Mouse (Mus musculus) heart, embryonic 14.5 days (tissue): Measurements from ENCODE around the gene Eif4e3. TPM values are rescaled to one million over a fixed set of nuclear protein-coding genes. Genes with fewer than 3 reads are reported as not detected.

Source experiments
- ATAC-seq: fragments of 200-750 bp; cut with Nextera tagmentation; 2 replicates; pipeline ENCODE4 v1.8.0; 2017; ENCODE audit warnings: low read depth, moderate TSS enrichment; ENCODE audit not compliant: insufficient number of reproducible peaks, insufficient read depth, low FRiP score
- H3K27ac ChIP-seq, 2 experiments: fragments of 200-500 bp in 1 of 2; fragments of 300-500 bp in 1 of 2; sonication (generic) in 1 of 2; replicated peaks in 1 of 2; 2 replicates each; pipeline ENCODE4 v1.5.1; 2012 to 2014; ENCODE audit warnings: low read depth in 2 of 2, low read length in 2 of 2, control low read depth in 1 of 2, mild to moderate bottlenecking in 1 of 2, mixed read lengths in 1 of 2; ENCODE audit not compliant: control insufficient read depth in 1 of 2, insufficient read depth in 1 of 2
- H3K27me3 ChIP-seq: fragments of 300-500 bp; sonication (generic); 2 replicates; pipeline ENCODE4 v1.6.1; 2014; ENCODE audit warnings: mild to moderate bottlenecking, low read length, control low read depth; ENCODE audit not compliant: control insufficient read depth, insufficient read depth
- H3K36me3 ChIP-seq: fragments of 300-500 bp; sonication (generic); 2 replicates; pipeline ENCODE4 v1.6.1; 2014; ENCODE audit warnings: mild to moderate bottlenecking, control low read depth, low read length, mixed read lengths; ENCODE audit not compliant: control insufficient read depth, insufficient read depth
- H3K4me1 ChIP-seq, 2 experiments: fragments of 200-500 bp in 1 of 2; fragments of 300-500 bp in 1 of 2; sonication (generic) in 1 of 2; 2 replicates each; pipeline ENCODE4 v1.6.1; 2012 to 2014; ENCODE audit warnings: low read length in 2 of 2, control low read depth in 1 of 2, mixed read lengths in 1 of 2; ENCODE audit not compliant: control insufficient read depth in 2 of 2, insufficient read depth in 2 of 2
- H3K4me2 ChIP-seq: fragments of 300-500 bp; sonication (generic); 2 replicates; pipeline ENCODE4 v1.6.1; 2014; ENCODE audit warnings: mild to moderate bottlenecking, low read length
- H3K4me3 ChIP-seq, 2 experiments: fragments of 200-500 bp in 1 of 2; fragments of 300-500 bp in 1 of 2; sonication (generic) in 1 of 2; 2 replicates each; pipeline ENCODE4 v1.5.1; 2012 to 2014; ENCODE audit warnings: low read length in 2 of 2, mild to moderate bottlenecking in 2 of 2, control low read depth in 1 of 2, low read depth in 1 of 2, moderate library complexity in 1 of 2; ENCODE audit not compliant: control insufficient read depth in 1 of 2, insufficient read depth in 1 of 2
- H3K9ac ChIP-seq: fragments of 300-500 bp; sonication (generic); 2 replicates; pipeline ENCODE4 v1.6.1; 2014; ENCODE audit warnings: mild to moderate bottlenecking, low read length
- H3K9me3 ChIP-seq: fragments of 300-500 bp; sonication (generic); 2 replicates; pipeline ENCODE4 v1.6.1; 2016; ENCODE audit warnings: low read length, control low read depth; ENCODE audit not compliant: control insufficient read depth
- WGBS: fragments of 180-500 bp; shearing (Covaris S2); extraction: QIAGEN DNeasy Blood & Tissue Kit; methylation state at CpG from one replicate; pipeline ENCODE4 v1.1.7; 2014; 5-methylcytosine and 5-hydroxymethylcytosine counted together
- polyA plus RNA-seq: library from polyadenylated mRNA; unstranded; fragments of >200 nt; fragmentation: Nextera tagmentation; extraction: Ambion mirVana; gene quantifications from 2 replicates; pipeline ENCODE4 v1.2.1, GENCODE M21; 2014

The Eif4e3 gene
- polyA plus RNA-seq, 1 experiment from 2014 or later: 7.9 TPM

- Histone ChIP-seq H3K27me3 (no peaks in the 10 kb centered on the region), H3K4me3 (no peak overlapping the region), H3K36me3 (0 out of 2 replicates have a peak, but pooled peaks cover 3% of the 10 kb centered on the region), H3K9me3 (0 out of 2 replicates have a peak, but pooled peaks cover 4% of the 10 kb centered on the region), H3K9ac (no peak overlapping the region), H3K27ac (no peak overlapping the region), H3K4me2 (no peak overlapping the region), H3K4me1 (peaks cover 15 to 16% of the 10 kb centered on the region in 2 experiments)
- 72% methylated on average over 5 of the region's 5 CpGs for WGBS
- no peak for ATAC-seq
Observed at GRCm38 (mm10) chr6:99644876-99645275, 21.7 kb downstream of the Eif4e3 start.

DNA sequence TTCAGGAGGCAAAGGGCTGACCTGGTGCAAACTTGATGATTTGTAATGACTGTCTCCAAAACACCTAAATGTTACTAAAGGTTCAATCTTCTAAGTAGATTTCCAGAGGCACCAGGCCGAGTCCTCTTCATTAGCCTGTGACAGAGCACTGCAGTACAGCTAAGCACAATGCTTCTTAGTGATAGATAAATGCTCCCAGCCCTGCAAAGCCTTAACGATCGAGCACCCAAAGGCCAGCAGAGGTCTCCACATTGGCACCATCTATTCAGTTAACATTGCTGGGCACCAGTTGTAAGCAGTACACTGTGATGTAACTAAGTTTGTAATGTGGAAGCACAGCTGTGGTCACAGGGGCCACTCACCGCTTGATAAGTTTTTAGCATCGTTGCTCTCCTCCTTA, 22.2 kb downstream of the Eif4e3 start:
- H3K27ac ChIP-seq: peak overlapping the region; percentile 83 to 86
- H3K4me1 ChIP-seq: peaks cover 15 to 16% of the 10 kb centered on the region in 2 experiments
- 51% methylated on average over 5 of the region's 5 CpGs for WGBS
- no peak for ATAC-seq
- peak overlapping the region; percentile 53 for H3K4me2 ChIP-seq
- H3K4me3 ChIP-seq: no peak overlapping the region
- 0 out of 2 replicates have a peak, but pooled peaks cover 4% of the 10 kb centered on the region for H3K9me3 ChIP-seq
- H3K27me3 ChIP-seq: no peaks in the 10 kb centered on the region
- H3K9ac ChIP-seq: no peak overlapping the region
- peaks cover 3% of the 10 kb centered on the region; the same call in 1 of the 2 replicates for H3K36me3 ChIP-seq

- ATAC-seq: peak; percentile 17; the same call in 1 of the 2 replicates
- 17% methylated on average over 10 of the region's 10 CpGs for WGBS
- peak overlapping the region; percentile 53 for H3K4me2 ChIP-seq
Observed at GRCm38 (mm10) chr6:99643439-99644199, 23.0 kb downstream of the Eif4e3 start.

GRCm38 (mm10) chr6:99637456-99637855, 29.1 kb downstream of the Eif4e3 start:
- H3K27me3 ChIP-seq: no peaks in the 10 kb centered on the region
- peaks cover 3% of the 10 kb centered on the region; the same call in 1 of the 2 replicates for H3K36me3 ChIP-seq
- 85% methylated on average over 4 of the region's 4 CpGs for WGBS
- no peak for ATAC-seq
- no peaks in the 10 kb centered on the region for H3K4me1 ChIP-seq
- no peak overlapping the region for H3K9ac ChIP-seq
- no peak overlapping the region for H3K27ac ChIP-seq
- no peaks in the 10 kb centered on the region for H3K9me3 ChIP-seq
- H3K4me2 ChIP-seq: no peak overlapping the region
- H3K4me3 ChIP-seq: no peak overlapping the region

More at GRCm38 (mm10) chr6:99643439-99644199, 23.0 kb downstream of the Eif4e3 start:
- Histone ChIP-seq H3K4me3 (no peak overlapping the region), H3K9ac (no peak overlapping the region; the same call in 1 of the 2 replicates), H3K9me3 (0 out of 2 replicates have a peak, but pooled peaks cover 4% of the 10 kb centered on the region), H3K36me3 (peaks cover 3% of the 10 kb centered on the region; the same call in 1 of the 2 replicates), H3K27me3 (no peaks in the 10 kb centered on the region), H3K4me1 (peaks cover 15 to 16% of the 10 kb centered on the region in 2 experiments), H3K27ac (peak overlapping the region; percentile 83 to 86)

- ATAC-seq: no peak
- no peaks in the 10 kb centered on the region for H3K27me3 ChIP-seq
- WGBS: 73% methylated on average over 8 of the region's 8 CpGs
- no peak overlapping the region for H3K4me2 ChIP-seq
- no peaks in the 10 kb centered on the region for H3K4me1 ChIP-seq
- no peak overlapping the region for H3K27ac ChIP-seq
- no peak overlapping the region for H3K9ac ChIP-seq
- peaks cover 3% of the 10 kb centered on the region; the same call in 1 of the 2 replicates for H3K36me3 ChIP-seq
- H3K9me3 ChIP-seq: no peaks in the 10 kb centered on the region
- H3K4me3 ChIP-seq: no peak overlapping the region
Observed at GRCm38 (mm10) chr6:99636801-99637200, 29.8 kb downstream of the Eif4e3 start.

- H3K4me2 ChIP-seq: no peak overlapping the region
- WGBS: 73% methylated on average over 9 of the region's 9 CpGs
Observed at GRCm38 (mm10) chr6:99636121-99636520, 30.4 kb downstream of the Eif4e3 start.

GRCm38 (mm10) chr6:99632121-99632980, 34.2 kb downstream of the Eif4e3 start:
- Histone ChIP-seq H3K4me2 (no peak overlapping the region), H3K4me3 (no peak overlapping the region), H3K9me3 (no peaks in the 10 kb centered on the region), H3K4me1 (no peaks in the 10 kb centered on the region), H3K27ac (no peak overlapping the region), H3K9ac (no peak overlapping the region), H3K27me3 (no peaks in the 10 kb centered on the region), H3K36me3 (no peaks in the 10 kb centered on the region)
- ATAC-seq: no peak
- 68% methylated on average over 32 of the region's 32 CpGs for WGBS

More at GRCm38 (mm10) chr6:99636121-99636520, 30.4 kb downstream of the Eif4e3 start:
- Histone ChIP-seq H3K4me1 (no peaks in the 10 kb centered on the region), H3K27ac (no peak overlapping the region), H3K36me3 (peaks cover 3% of the 10 kb centered on the region; the same call in 1 of the 2 replicates), H3K9ac (no peak overlapping the region), H3K9me3 (no peaks in the 10 kb centered on the region), H3K27me3 (no peaks in the 10 kb centered on the region), H3K4me3 (no peak overlapping the region)
- ATAC-seq: no peak
